Mouse (Mus musculus) lung, postnatal 0 days (tissue): ENCODE measurements around the gene Gpc2. TPM values are rescaled to one million over a fixed set of nuclear protein-coding genes. Genes with fewer than 3 reads are reported as not detected.
A peak's percentile ranks its signal among the peaks of the same experiment; 100 is the strongest.

ENCODE experiments used
- ATAC-seq: fragments of 200-750 bp; cut with Nextera tagmentation; 2 replicates; pipeline ENCODE4 v1.8.0; 2017; ENCODE audit warnings: moderate library complexity
- DNase-seq: peaks from one replicate; pipeline ENCODE4 v3.0.0-alpha.2; 2016; ENCODE audit warnings: low spot score
- H3K27ac ChIP-seq: fragments of 300-500 bp; sonication (generic); 2 replicates; pipeline ENCODE4 v1.5.1; 2014; ENCODE audit warnings: antibody characterized with exemption, mild to moderate bottlenecking, low read length, mixed read lengths
- H3K27me3 ChIP-seq: fragments of 300-500 bp; sonication (generic); replicated peaks from 2 replicates; pipeline ENCODE4 v1.6.1; 2014; ENCODE audit warnings: low read length, mixed read lengths; ENCODE audit not compliant: insufficient read depth
- H3K36me3 ChIP-seq: fragments of 300-500 bp; sonication (generic); 2 replicates; pipeline ENCODE4 v1.6.1; 2014; ENCODE audit warnings: low read length, mixed read lengths; ENCODE audit not compliant: insufficient read depth
- H3K4me1 ChIP-seq: fragments of 300-500 bp; sonication (generic); 2 replicates; pipeline ENCODE4 v1.6.1; 2014; ENCODE audit warnings: antibody characterized with exemption, low read depth, low read length, mixed read lengths; ENCODE audit not compliant: insufficient read depth
- H3K4me2 ChIP-seq: fragments of 300-500 bp; sonication (generic); replicated peaks from 2 replicates; pipeline ENCODE4 v1.6.1; 2014; ENCODE audit warnings: low read depth, mild to moderate bottlenecking, low read length, moderate library complexity, mixed read lengths
- H3K4me3 ChIP-seq: fragments of 300-500 bp; sonication (generic); 2 replicates; pipeline ENCODE4 v1.5.1; 2014; ENCODE audit warnings: low read depth, low read length
- H3K9ac ChIP-seq: fragments of 300-500 bp; sonication (generic); replicated peaks from 2 replicates; pipeline ENCODE4 v1.6.1; 2014; ENCODE audit warnings: low read depth, mild to moderate bottlenecking
- H3K9me3 ChIP-seq: fragments of 300-500 bp; sonication (generic); 2 replicates; pipeline ENCODE4 v1.6.1; 2016; ENCODE audit warnings: low read length, mixed read lengths
- CTCF ChIP-seq: IDR thresholded peaks from 2 replicates; pipeline ENCODE4 v1.5.1; 2016; ENCODE audit warnings: antibody characterized with exemption, mild to moderate bottlenecking
- EP300 ChIP-seq: IDR thresholded peaks from 2 replicates; pipeline ENCODE4 v1.6.1; 2016; ENCODE audit warnings: antibody characterized with exemption, mild to moderate bottlenecking, control low read depth
- WGBS: fragments of 180-500 bp; shearing (Covaris S2); extraction: QIAGEN DNeasy Blood & Tissue Kit; methylation state at CpG from one replicate; pipeline ENCODE4 v1.1.7; 2014; 5-methylcytosine and 5-hydroxymethylcytosine counted together
- polyA plus RNA-seq: library from polyadenylated mRNA; unstranded; fragments of >200 nt; fragmentation: Nextera tagmentation; extraction: Ambion mirVana; gene quantifications from 2 replicates; pipeline ENCODE4 v1.2.1, GENCODE M21; 2015

Gpc2 gene
- polyA plus RNA-seq, 1 experiment from 2014 or later, result 2.0 TPM

DNA sequence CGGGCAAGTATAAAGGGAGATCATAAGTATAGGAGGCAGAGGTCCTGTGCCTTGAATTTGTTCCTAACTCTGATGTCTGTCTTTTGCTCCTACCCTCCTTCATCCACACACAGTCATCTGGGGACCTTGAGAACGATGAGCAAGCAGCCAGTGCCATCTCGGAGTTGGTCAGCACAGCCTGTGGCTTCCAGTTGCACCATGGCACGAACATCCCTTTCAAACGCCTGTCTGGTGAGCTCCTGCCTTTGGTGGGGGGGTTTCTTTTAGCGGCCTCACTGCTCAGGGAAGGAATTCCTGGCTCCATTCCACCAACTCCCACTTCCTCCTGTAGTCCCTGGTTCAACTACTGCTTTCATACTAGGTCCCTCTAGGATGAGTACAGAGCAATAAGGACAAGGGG, 21.3 kb downstream of the Gpc2 start:
- Histone ChIP-seq H3K4me2 (no peak overlapping the region), H3K4me3 (no peak overlapping the region), H3K9ac (no peak overlapping the region), H3K27me3 (no peaks in the 10 kb centered on the region), H3K27ac (no peak overlapping the region), H3K36me3 (0 out of 2 replicates have a peak, but pooled peaks cover 6% of the 10 kb centered on the region), H3K9me3 (no peaks in the 10 kb centered on the region), H3K4me1 (peaks cover 12% of the 10 kb centered on the region; the same call in 1 of the 2 replicates)
- DNase-seq (no peak), ATAC-seq (no peak)
- TF ChIP-seq CTCF (no peak), EP300 (no peak)
- WGBS, result 81% methylated on average over 6 of the region's 6 CpGs

DNA sequence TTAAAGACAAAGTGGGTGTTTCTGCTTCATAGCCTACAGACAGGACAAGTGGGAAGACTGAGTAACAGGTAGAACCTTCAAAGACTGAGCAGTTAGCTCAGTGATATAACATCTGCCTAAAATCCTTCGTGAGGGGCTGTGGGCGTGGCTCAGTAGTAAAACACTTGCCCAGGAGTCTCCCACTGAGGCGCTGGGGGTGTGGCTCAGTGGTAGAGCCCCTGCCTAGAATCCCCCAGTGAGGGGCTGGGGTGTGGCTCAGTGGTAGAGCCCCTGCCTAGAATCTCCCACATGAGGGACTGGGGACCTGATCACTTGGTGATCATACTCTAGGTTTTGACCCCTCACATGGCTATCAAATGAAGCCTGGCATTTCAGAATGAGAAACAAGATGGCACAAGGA, 21.7 kb downstream of the Gpc2 start:
- Histone ChIP-seq H3K36me3 (0 out of 2 replicates have a peak, but pooled peaks cover 6% of the 10 kb centered on the region), H3K4me2 (no peak overlapping the region), H3K27me3 (no peaks in the 10 kb centered on the region), H3K27ac (no peak overlapping the region), H3K4me3 (no peak overlapping the region), H3K9me3 (no peaks in the 10 kb centered on the region), H3K9ac (no peak overlapping the region), H3K4me1 (peaks cover 10% of the 10 kb centered on the region; the same call in 1 of the 2 replicates)
- TF ChIP-seq EP300, result no peak
- TF ChIP-seq CTCF, result no peak
- ATAC-seq (no peak), DNase-seq (no peak)
- 82% methylated on average over 3 of the region's 3 CpGs for WGBS

DNA sequence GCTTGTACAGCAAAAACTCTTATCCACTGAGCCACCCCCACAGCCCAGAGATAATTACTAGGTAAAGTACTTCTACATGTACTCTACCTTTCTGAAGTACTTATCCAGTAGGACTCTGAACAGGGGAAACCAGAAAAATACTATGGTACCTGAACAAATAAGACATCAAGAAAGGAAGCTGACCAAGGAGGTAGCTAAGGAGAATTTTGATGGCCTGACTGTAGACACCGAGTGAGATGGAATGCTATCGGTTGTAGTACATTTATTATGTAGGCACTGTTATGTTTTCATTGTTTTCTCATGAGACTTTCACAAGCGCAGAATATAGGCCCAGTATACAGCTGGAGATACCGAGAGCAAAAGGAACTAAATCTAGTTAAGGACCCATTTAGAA, 22.2 kb downstream of the Gpc2 start:
- Histone ChIP-seq H3K9ac (no peak overlapping the region), H3K4me2 (no peak overlapping the region), H3K9me3 (no peaks in the 10 kb centered on the region), H3K27ac (no peak overlapping the region), H3K36me3 (0 out of 2 replicates have a peak, but pooled peaks cover 6% of the 10 kb centered on the region), H3K27me3 (no peaks in the 10 kb centered on the region), H3K4me1 (peaks cover 7% of the 10 kb centered on the region; the same call in 1 of the 2 replicates), H3K4me3 (no peak overlapping the region)
- TF ChIP-seq EP300 (no peak), CTCF (no peak)
- WGBS, result 83% methylated on average over 4 of the region's 4 CpGs
- DNase-seq (no peak), ATAC-seq (no peak)

DNA sequence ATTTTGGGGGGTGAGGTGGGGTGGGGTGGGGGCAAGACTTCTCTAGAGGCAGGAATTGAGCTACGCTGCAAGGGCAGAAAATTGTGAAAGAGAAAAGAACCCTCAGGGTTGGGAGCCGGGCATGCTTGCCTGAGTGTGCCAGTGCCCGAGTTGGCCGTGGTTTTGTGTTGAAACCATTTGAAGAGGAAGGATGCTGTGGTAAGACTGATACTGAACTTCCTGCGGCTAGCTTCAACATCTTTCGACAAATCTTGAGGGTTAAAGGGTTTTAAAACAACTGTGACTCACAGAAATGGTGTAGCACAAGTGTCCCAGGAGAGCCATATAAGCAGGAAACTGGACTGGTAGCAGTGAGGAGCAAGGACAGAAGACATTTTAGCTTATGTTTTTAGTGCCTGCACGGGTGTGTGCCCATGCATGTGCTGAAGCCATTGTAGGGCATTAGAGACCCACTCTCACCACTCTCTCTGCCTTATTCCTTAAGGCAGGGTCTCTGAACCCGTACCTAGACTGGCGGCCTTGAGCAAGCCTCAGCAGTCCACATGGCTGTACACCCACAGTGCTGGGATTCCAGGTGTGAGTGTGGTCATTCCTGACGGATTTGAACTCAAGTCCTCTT, 22.7 kb downstream of the Gpc2 start:
- peak; percentile 48 for DNase-seq
- 78% methylated on average over 10 of the region's 10 CpGs for WGBS
- TF ChIP-seq CTCF, result no peak
- TF ChIP-seq EP300, result no peak
- no peak for ATAC-seq
- no peak overlapping the region for H3K4me2 ChIP-seq
- 0 out of 2 replicates have a peak, but pooled peaks cover 6% of the 10 kb centered on the region for H3K36me3 ChIP-seq
- H3K9me3 ChIP-seq, result no peaks in the 10 kb centered on the region
- no peak overlapping the region for H3K9ac ChIP-seq
- H3K27ac ChIP-seq, result no peak overlapping the region
- no peaks in the 10 kb centered on the region for H3K27me3 ChIP-seq
- H3K4me1 ChIP-seq, result peaks cover 7% of the 10 kb centered on the region; the same call in 1 of the 2 replicates
- no peak overlapping the region for H3K4me3 ChIP-seq

DNA sequence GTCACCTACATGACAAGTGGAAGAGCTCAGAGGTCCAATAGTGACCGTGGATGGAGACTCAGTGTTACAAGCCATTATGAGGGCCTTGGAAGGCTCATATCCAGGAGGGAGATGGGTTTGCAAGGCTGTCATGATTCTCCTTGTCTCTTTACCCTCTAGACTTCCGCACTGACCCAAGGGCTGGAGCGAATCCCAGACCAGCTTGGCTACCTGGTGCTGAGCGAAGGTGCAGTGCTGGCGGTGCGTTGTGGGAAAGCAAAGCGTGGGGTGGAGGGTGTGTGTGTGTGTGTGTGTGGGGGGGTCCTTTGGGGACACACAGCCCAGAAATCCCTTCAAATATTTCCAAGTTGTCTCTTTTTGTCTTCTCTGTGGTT, 23.7 kb downstream of the Gpc2 start:
- no peaks in the 10 kb centered on the region for H3K9me3 ChIP-seq
- no peaks in the 10 kb centered on the region for H3K27me3 ChIP-seq
- H3K4me1 ChIP-seq, result peaks cover 7% of the 10 kb centered on the region; the same call in 1 of the 2 replicates
- H3K4me3 ChIP-seq, result peak overlapping the region; percentile 75
- ATAC-seq, result no peak
- H3K4me2 ChIP-seq, result peak overlapping the region; percentile 89
- no peak for DNase-seq
- H3K36me3 ChIP-seq, result 0 out of 2 replicates have a peak, but pooled peaks cover 6% of the 10 kb centered on the region
- 17% methylated on average over 7 of the region's 7 CpGs for WGBS
- TF ChIP-seq CTCF (no peak), EP300 (no peak)
- H3K27ac ChIP-seq, result peak overlapping the region; percentile 73
- peak overlapping the region; percentile 58 for H3K9ac ChIP-seq

DNA sequence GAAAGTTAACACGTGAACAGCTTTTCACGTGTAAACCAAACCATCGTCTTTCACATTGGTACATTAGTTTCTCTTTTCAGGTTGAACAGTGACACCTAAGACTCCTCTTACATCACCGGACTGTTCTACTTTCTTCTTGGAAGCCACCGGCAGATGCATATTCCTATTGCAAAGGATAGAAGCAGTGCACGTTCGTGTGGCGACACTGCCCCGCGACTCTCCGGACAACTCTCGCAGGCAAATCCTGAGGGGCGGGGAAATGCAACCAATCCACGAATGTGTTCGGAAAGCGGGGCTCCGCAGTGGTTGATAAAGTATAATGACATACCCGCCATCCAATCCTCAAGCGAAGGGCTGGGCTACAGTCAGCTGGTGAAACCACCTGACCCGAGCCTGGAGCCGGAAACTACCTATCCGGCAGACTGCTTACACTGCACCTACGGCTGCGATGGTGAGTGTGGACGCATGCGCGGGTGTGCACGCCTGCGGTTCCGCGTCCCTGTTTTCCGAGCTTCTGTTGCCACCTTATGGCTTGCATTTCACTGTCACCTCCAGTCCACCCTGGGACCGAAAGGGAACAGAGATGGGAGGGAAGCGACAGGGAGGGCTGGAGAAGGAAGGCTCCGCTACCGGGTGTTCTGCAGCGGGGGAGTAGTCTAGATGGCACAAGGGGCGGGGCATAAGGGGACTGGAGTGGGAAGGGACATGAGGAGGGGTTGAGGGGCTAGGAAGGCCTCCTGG, 24.3 kb downstream of the Gpc2 start, which contains the start of gene Lamtor4:
Lamtor4 (plus strand) TSS at position 130 of the 741 bp plus-strand sequence.
- H3K36me3 ChIP-seq, result 0 out of 2 replicates have a peak, but pooled peaks cover 4% of the 10 kb centered on the region
- peak within 1 kb of the TSS; percentile 73 for H3K27ac ChIP-seq
- no peaks in the 10 kb centered on the region for H3K27me3 ChIP-seq
- H3K9me3 ChIP-seq, result no peaks in the 10 kb centered on the region
- peak within 1 kb of the TSS; percentile 75 for H3K4me3 ChIP-seq
- peak within 1 kb of the TSS; percentile 58 for H3K9ac ChIP-seq
- ATAC-seq, result peak; percentile 99
- H3K4me2 ChIP-seq, result peak within 1 kb of the TSS; percentile 89
- peaks cover 7% of the 10 kb centered on the region; the same call in 1 of the 2 replicates for H3K4me1 ChIP-seq
- DNase-seq, result peak; percentile 98
- under 1% methylated on average over 38 of the region's 38 CpGs for WGBS
- TF ChIP-seq CTCF, result peak; percentile 42
- TF ChIP-seq EP300, result no peak
